ENCODE assay signal across 26 mouse cellular contexts in genomic region chr1:134597339-134598054, GRCm38 (mm10). TPM values are rescaled to one million over a fixed set of nuclear protein-coding genes. Genes with fewer than 3 reads are reported as not detected.
"Had no signal": no experiment of that assay in that cellular context is flagged by ENCODE, and none has a peak within 500 bp of the region (broad histone marks: within the 10 kb centered on the region; RNA-seq: fewer than 3 reads in every experiment).

No protein-coding gene starts in this region.

- ATAC-seq: liver, postnatal 0 days; lung, postnatal 0 days; midbrain, embryonic 16.5 days had no signal

- DNase-seq: liver, postnatal 0 days; lung, adult 2 months; lung, postnatal 4 days; midbrain, embryonic 14.5 days; retina, postnatal 1 day; right cerebral cortex, adult 18-20 months; right cerebral cortex, postnatal 25 days; right cerebral cortex, postnatal 4 days; spleen, adult 18-20 months; thymus, adult 18-20 months; thymus, postnatal 14 days; thymus, postnatal 36 days had no signal

- H3K9me3 ChIP-seq: lung, embryonic 15.5 days; megakaryocyte, embryonic 14.5 days; midbrain, embryonic 10.5 days; midbrain, embryonic 12.5 days; neural tube, embryonic 13.5 days; neural tube, embryonic 15.5 days had no signal

- H3K27ac ChIP-seq: lung, embryonic 15.5 days; midbrain, embryonic 10.5 days; midbrain, embryonic 12.5 days; neural tube, embryonic 13.5 days; neural tube, embryonic 15.5 days had no signal

- H3K9ac ChIP-seq: liver, postnatal 0 days; lung, embryonic 15.5 days; midbrain, embryonic 12.5 days; neural tube, embryonic 13.5 days; neural tube, embryonic 15.5 days had no signal

- H3K4me3 ChIP-seq: lung, embryonic 15.5 days; megakaryocyte, embryonic 14.5 days; midbrain, embryonic 10.5 days; midbrain, embryonic 12.5 days; myocyte; neural tube, embryonic 13.5 days; neural tube, embryonic 15.5 days had no signal

- H3K27me3 ChIP-seq: lung, embryonic 15.5 days; megakaryocyte, embryonic 14.5 days; midbrain, embryonic 12.5 days; neural tube, embryonic 13.5 days; neural tube, embryonic 15.5 days had no signal

- H3K4me2 ChIP-seq: lung, embryonic 15.5 days; midbrain, embryonic 12.5 days; neural tube, embryonic 13.5 days; neural tube, embryonic 15.5 days had no signal

- H3K4me1 ChIP-seq: lung, embryonic 15.5 days; midbrain, embryonic 10.5 days; midbrain, embryonic 12.5 days; neural tube, embryonic 13.5 days; neural tube, embryonic 15.5 days had no signal

RNA-seq across cellular contexts. Expression of gene Mgat4e, which starts 48.0 kb away (rescaled TPM):
- polyA plus RNA-seq: liver, postnatal 0 days; lung, adult 2 months; lung, embryonic 15.5 days; lung, postnatal 0 days; midbrain, embryonic 10.5 days; midbrain, embryonic 12.5 days; midbrain, embryonic 14.5 days; midbrain, embryonic 16.5 days; myocyte; neural tube, embryonic 11.5 days; neural tube, embryonic 13.5 days; neural tube, embryonic 15.5 days; small intestine, adult 2 months; stomach, embryonic 14.5 days; stomach, embryonic 16.5 days; thymus, postnatal 0 days had no signal

RNA-seq across cellular contexts. Expression of gene Syt2, which starts 49.0 kb away (rescaled TPM):
- polyA plus RNA-seq: liver, postnatal 0 days had no signal
